Mouse (Mus musculus) stomach, embryonic 16.5 days (tissue): Measurements from ENCODE around the gene 0610010F05Rik. TPM values are rescaled to one million over a fixed set of nuclear protein-coding genes. Genes with fewer than 3 reads are reported as not detected.
A peak's percentile ranks its signal among the peaks of the same experiment; 100 is the strongest.

Experiments
- ATAC-seq: fragments of 200-750 bp; cut with Nextera tagmentation; 2 replicates; pipeline ENCODE4 v1.8.0; 2017; ENCODE audit warnings: moderate number of reproducible peaks, moderate TSS enrichment; ENCODE audit not compliant: insufficient read depth, low FRiP score
- H3K27ac ChIP-seq: fragments of 300-500 bp; sonication (generic); 2 replicates; pipeline ENCODE4 v1.5.1; 2014; ENCODE audit warnings: low read length
- H3K27me3 ChIP-seq: fragments of 300-500 bp; sonication (generic); 2 replicates; pipeline ENCODE4 v1.6.1; 2014; ENCODE audit warnings: low read length, control low read depth, mixed read lengths; ENCODE audit not compliant: control insufficient read depth, insufficient read depth
- H3K36me3 ChIP-seq: fragments of 300-500 bp; sonication (generic); 2 replicates; pipeline ENCODE4 v1.6.1; 2014; ENCODE audit warnings: low read length; ENCODE audit not compliant: control insufficient read depth, insufficient read depth
- H3K4me1 ChIP-seq: fragments of 300-500 bp; sonication (generic); 2 replicates; pipeline ENCODE4 v1.6.1; 2014; ENCODE audit warnings: low read length, control low read depth, mixed read lengths; ENCODE audit not compliant: control insufficient read depth, insufficient read depth
- H3K4me2 ChIP-seq: fragments of 300-500 bp; sonication (generic); 2 replicates; pipeline ENCODE4 v1.6.1; 2014; ENCODE audit warnings: low read depth, low read length, mixed read lengths
- H3K4me3 ChIP-seq: fragments of 300-500 bp; sonication (generic); replicated peaks from 2 replicates; pipeline ENCODE4 v1.5.1; 2014; ENCODE audit warnings: mild to moderate bottlenecking, low read length
- H3K9ac ChIP-seq: fragments of 300-500 bp; sonication (generic); 2 replicates; pipeline ENCODE4 v1.6.1; 2014; ENCODE audit warnings: low read length
- H3K9me3 ChIP-seq: fragments of 300-500 bp; sonication (generic); replicated peaks from 2 replicates; pipeline ENCODE4 v1.6.1; 2016; ENCODE audit warnings: low read length, control low read depth; ENCODE audit not compliant: control insufficient read depth
- whole genome bisulfite sequencing: fragments of 180-500 bp; shearing (Covaris S2); extraction: QIAGEN DNeasy Blood & Tissue Kit; methylation state at CpG from one replicate; pipeline ENCODE4 v1.1.7; 2014; 5-methylcytosine and 5-hydroxymethylcytosine counted together
- polyA plus RNA-seq: library from polyadenylated mRNA; unstranded; fragments of >200 nt; fragmentation: Nextera tagmentation; extraction: Ambion mirVana; gene quantifications from 2 replicates; pipeline ENCODE4 v1.2.1, GENCODE M21; 2015

Gene 0610010F05Rik
- polyA plus RNA-seq, 1 experiment from 2014 or later, result 23.3 TPM

DNA sequence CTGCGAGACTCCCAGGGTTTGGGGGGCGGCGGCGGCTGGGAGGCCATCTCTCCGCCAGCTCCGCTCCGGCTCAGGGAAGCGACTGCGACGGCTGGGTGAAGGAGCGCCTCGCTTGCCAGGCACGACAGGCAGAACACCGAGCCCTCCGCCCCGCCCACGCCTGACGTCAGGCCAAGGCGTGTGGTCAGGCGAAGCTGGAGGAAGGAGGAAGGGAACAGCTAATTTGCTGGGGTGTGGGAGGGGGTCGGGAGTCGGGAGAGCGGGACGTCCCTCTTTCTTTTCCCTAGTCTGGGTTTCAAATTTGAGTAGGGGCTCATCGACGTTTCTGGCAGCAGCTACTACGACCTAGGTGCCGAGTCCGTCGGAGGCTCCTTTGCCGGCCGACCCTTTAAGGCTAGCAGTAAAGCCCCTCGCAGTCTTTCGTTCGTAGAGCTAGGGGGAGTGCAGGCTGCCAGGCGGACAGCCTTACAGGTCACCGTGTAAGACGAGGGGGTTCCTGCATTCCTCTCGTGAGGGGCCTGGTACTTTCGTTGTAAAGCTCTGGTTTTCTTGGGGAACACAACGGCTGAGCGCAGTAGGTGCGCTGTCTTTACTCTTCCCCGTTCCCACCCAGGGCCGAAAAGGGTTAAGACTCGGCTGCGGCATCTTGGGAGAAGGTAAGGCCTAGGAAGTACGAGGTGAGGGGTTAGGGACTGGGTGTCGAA lies 32.5 kb upstream of the 0610010F05Rik start, which contains the start of gene Pex13:
Gene Pex13, minus strand, starts transcription at position 162 of the 704 bp plus-strand sequence.
- no peaks in the 10 kb centered on the region for H3K4me1 ChIP-seq
- H3K27ac ChIP-seq, result peak within 1 kb of the TSS; percentile 98
- peak within 1 kb of the TSS; percentile 84 for H3K4me3 ChIP-seq
- H3K36me3 ChIP-seq, result no peaks in the 10 kb centered on the region
- peak within 1 kb of the TSS; percentile 66 for H3K4me2 ChIP-seq
- peak within 1 kb of the TSS; percentile 91 for H3K9ac ChIP-seq
- peak; percentile 98 for ATAC-seq
- H3K9me3 ChIP-seq, result no peaks in the 10 kb centered on the region
- H3K27me3 ChIP-seq, result no peaks in the 10 kb centered on the region
- WGBS, result under 1% methylated on average over 49 of the region's 49 CpGs

DNA sequence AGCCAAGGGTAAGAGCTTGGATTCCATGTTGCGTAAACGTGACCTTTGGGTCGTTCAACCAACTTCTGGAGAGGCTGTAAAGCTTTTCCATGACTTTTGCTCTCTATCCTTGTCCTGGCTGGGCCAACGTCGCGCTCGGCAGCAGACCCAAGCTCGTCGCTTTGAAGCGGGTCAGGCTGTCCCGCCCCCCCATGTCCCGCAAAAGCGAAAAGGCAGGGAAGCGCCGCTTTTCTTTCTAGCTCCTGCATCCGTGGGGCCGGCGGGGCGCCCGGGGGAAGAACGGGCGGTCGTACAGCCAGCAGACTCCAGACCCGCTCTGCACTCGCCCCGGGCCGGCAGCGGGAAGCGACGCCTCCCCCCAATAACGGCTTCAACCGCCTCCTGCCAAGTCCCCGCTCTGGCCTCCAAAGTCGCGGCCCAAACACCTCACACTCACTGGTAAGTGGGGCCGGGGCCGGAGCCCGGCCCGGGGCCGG lies 31.9 kb upstream of the 0610010F05Rik start, which contains the start of gene Pus10:
Gene Pus10, plus strand, starts transcription at position 364 of the 476 bp plus-strand sequence.
- Histone ChIP-seq H3K36me3 (no peaks in the 10 kb centered on the region), H3K27ac (peak within 1 kb of the TSS; percentile 98), H3K27me3 (no peaks in the 10 kb centered on the region), H3K9me3 (no peaks in the 10 kb centered on the region), H3K9ac (peak within 1 kb of the TSS; percentile 91), H3K4me3 (peak within 1 kb of the TSS; percentile 84), H3K4me1 (no peaks in the 10 kb centered on the region), H3K4me2 (peak within 1 kb of the TSS; percentile 66)
- peak; percentile 27; the same call in 1 of the 2 replicates for ATAC-seq
- WGBS, result under 1% methylated on average over 40 of the region's 40 CpGs

DNA sequence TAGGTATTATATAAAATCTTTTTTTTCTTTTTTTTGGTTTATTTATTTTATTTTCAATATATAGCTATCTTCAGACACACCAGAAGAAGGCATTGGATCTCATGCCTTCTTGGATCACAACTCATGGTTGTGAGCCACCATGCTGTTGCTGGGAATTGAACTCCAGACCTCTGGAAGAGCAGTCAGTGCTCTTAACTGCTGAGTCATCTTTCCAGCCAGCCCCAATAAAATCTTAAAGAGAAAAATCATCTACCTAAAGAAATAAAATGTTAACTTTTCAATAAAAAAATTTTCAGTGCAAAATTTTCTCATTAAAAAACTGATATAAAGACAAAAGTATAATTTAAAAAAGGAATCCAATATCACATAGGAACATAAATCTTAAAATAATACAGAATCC lies 30.8 kb upstream of the 0610010F05Rik start:
- Histone ChIP-seq H3K36me3 (no peaks in the 10 kb centered on the region), H3K4me3 (no peak overlapping the region), H3K4me1 (no peaks in the 10 kb centered on the region), H3K9ac (no peak overlapping the region), H3K27ac (no peak overlapping the region), H3K9me3 (no peaks in the 10 kb centered on the region), H3K27me3 (no peaks in the 10 kb centered on the region), H3K4me2 (no peak overlapping the region)
- no peak for ATAC-seq

DNA sequence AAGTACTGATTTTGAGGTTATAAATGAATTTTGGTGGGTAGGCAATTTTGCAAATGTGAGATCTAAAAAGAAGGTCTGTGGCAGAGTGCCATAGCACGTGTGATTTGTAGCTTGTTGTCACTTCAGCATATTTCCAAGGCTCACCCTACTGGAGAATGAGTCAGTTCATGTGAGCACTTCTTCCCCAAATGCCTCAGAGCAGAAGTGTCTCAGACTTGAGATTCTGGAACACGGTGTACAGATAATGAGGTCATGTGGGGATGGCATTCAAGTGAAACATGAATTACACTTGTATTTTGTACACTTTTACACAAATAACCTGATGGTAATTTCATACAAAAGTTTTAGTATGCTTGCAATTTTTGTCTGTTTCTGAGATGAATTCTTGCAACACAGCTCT lies 24.4 kb upstream of the 0610010F05Rik start:
- H3K27me3 ChIP-seq, result no peaks in the 10 kb centered on the region
- no peak overlapping the region for H3K4me3 ChIP-seq
- no peak overlapping the region for H3K27ac ChIP-seq
- no peak overlapping the region for H3K9ac ChIP-seq
- no peaks in the 10 kb centered on the region for H3K9me3 ChIP-seq
- 70% methylated on average over 2 of the region's 2 CpGs for WGBS
- no peaks in the 10 kb centered on the region for H3K36me3 ChIP-seq
- no peaks in the 10 kb centered on the region for H3K4me1 ChIP-seq
- ATAC-seq, result no peak
- H3K4me2 ChIP-seq, result no peak overlapping the region

DNA sequence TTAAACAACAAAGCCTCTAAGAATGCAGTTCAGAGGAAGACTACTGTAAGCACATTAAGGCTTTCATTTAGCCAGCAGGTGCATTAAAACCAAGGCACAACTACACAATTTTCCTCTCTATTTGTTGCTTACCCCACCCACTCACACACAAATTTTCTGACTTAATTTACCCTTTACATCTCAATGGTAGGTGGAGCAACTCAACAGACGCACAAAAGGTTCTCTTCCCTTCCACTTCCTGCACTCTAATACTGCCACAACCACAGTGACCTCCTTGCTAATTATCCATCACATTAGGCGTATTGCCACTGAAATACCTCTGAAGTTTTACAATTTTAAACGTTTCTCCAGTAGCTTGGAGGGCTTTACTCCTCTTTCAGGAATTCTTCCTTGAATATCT lies 20.2 kb upstream of the 0610010F05Rik start:
- H3K9ac ChIP-seq, result no peak overlapping the region
- no peak overlapping the region for H3K27ac ChIP-seq
- WGBS, result 77% methylated on average over 3 of the region's 3 CpGs
- no peak overlapping the region for H3K4me3 ChIP-seq
- H3K4me2 ChIP-seq, result no peak overlapping the region
- H3K9me3 ChIP-seq, result no peaks in the 10 kb centered on the region
- H3K4me1 ChIP-seq, result no peaks in the 10 kb centered on the region
- H3K36me3 ChIP-seq, result peaks cover 3% of the 10 kb centered on the region; the same call in 1 of the 2 replicates
- no peaks in the 10 kb centered on the region for H3K27me3 ChIP-seq
- ATAC-seq, result no peak

DNA sequence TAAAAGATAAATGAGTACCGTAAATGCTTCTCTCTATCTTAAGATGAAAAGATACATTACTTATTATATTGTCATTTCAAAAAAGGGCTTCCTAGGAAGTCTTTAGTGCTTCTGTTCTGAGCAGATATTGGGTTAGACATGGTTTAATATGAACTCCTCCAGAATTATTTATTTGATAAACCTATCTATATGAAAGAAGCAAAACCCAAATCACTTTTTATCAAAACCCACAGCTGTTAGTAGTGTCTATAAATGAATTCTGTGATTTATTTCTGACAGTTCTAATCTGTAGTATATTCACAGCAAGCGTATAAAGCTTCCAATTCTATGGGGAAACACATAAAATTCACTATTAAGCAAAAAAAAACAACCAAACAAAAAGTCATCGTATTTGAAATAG lies 14.4 kb upstream of the 0610010F05Rik start:
- Histone ChIP-seq H3K27me3 (no peaks in the 10 kb centered on the region), H3K4me1 (no peaks in the 10 kb centered on the region), H3K9ac (no peak overlapping the region), H3K27ac (no peak overlapping the region), H3K9me3 (no peaks in the 10 kb centered on the region), H3K4me3 (no peak overlapping the region), H3K36me3 (peaks cover 6% of the 10 kb centered on the region), H3K4me2 (no peak overlapping the region)
- ATAC-seq, result no peak
- 92% methylated on average over 3 of the region's 3 CpGs for WGBS

DNA sequence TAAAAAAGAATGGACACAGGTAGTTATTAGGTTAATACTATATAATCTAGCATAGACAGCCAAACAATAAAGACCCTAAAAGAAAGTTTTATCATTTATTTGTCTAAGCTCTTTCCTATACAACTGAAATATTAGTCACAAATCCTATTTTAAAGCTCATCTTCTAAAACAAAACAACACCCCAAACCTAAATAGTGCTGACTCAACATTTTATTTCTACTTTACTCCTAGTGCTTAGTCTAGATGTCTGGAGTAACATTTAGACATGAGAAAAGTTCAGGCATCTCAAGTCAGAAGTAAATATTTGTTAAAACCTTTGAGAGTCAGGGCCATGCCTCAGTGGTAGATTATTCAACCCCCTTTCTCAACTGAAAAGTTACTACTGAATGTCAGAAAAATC lies 14.0 kb upstream of the 0610010F05Rik start:
- H3K9me3 ChIP-seq, result no peaks in the 10 kb centered on the region
- no peaks in the 10 kb centered on the region for H3K27me3 ChIP-seq
- H3K27ac ChIP-seq, result no peak overlapping the region
- H3K36me3 ChIP-seq, result peaks cover 6% of the 10 kb centered on the region
- ATAC-seq, result no peak
- H3K9ac ChIP-seq, result no peak overlapping the region
- no peak overlapping the region for H3K4me2 ChIP-seq
- no peak overlapping the region for H3K4me3 ChIP-seq
- H3K4me1 ChIP-seq, result no peaks in the 10 kb centered on the region

DNA sequence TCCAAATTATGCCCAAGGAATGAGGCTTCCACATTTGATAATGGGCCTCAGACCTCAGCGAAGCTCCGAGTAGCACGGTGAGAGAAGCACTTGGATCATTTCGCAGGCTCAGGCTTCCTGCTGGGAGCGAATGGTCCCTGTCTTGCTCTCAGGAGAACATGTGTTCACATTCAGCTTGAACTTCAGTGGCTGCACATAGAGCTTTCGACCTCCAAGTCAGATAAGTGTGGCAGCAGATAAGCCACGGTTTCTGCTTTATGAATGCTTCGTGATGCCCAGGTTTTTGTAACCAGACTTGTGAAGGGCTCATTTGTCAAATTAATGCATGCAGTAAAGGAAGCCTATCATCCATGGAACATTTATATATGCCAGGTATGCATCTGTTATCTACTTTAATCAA lies 1.1 kb upstream of the 0610010F05Rik start:
- H3K4me3 ChIP-seq, result no peak overlapping the region
- 63% methylated on average over 8 of the region's 8 CpGs for WGBS
- H3K9me3 ChIP-seq, result no peaks in the 10 kb centered on the region
- no peak overlapping the region for H3K4me2 ChIP-seq
- H3K36me3 ChIP-seq, result no peaks in the 10 kb centered on the region; the same call in 1 of the 2 replicates
- no peak for ATAC-seq
- H3K4me1 ChIP-seq, result no peaks in the 10 kb centered on the region
- no peak overlapping the region for H3K27ac ChIP-seq
- H3K9ac ChIP-seq, result no peak overlapping the region
- H3K27me3 ChIP-seq, result no peaks in the 10 kb centered on the region

DNA sequence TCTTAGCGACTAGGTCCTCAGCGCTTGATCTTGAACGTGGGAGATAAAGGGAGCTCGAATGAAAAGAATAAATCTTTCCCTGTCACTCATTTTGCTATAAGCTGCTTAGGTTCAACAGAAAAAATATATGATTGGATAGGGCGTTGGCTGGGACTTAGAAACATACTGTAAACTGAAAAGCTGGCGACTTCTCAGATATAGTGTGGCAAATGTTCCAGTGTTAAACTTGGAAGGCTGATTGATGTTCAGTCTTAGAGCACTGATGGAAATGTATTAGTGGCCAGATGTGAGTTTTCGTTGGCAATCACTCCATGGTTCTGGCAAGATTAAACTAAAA lies 408 bp upstream of the 0610010F05Rik start:
- H3K4me3 ChIP-seq, result peak overlapping the region; percentile 95
- peak overlapping the region; percentile 80 for H3K4me2 ChIP-seq
- no peaks in the 10 kb centered on the region; the same call in 1 of the 2 replicates for H3K36me3 ChIP-seq
- H3K27ac ChIP-seq, result peak overlapping the region; percentile 42; the same call in 1 of the 2 replicates
- H3K9me3 ChIP-seq, result no peaks in the 10 kb centered on the region
- 6% methylated on average over 7 of the region's 7 CpGs for WGBS
- ATAC-seq, result peak; percentile 28; the same call in 1 of the 2 replicates
- no peaks in the 10 kb centered on the region for H3K27me3 ChIP-seq
- no peaks in the 10 kb centered on the region for H3K4me1 ChIP-seq
- no peak overlapping the region for H3K9ac ChIP-seq
